Mouse (Mus musculus) myocyte (in vitro differentiated cells): Measurements from ENCODE around the gene Nfe2.

Experiments used
- CEBPB ChIP-seq: IDR thresholded peaks from 2 replicates; pipeline ENCODE4 v1.6.1; 2011; ENCODE audit warnings: mild to moderate bottlenecking, moderate library complexity; ENCODE audit not compliant: poor library complexity, insufficient read depth, severe bottlenecking
- E2F4 ChIP-seq: IDR thresholded peaks from one replicate; pipeline ENCODE4 v1.6.1; 2011; ENCODE audit warnings: mild to moderate bottlenecking, control low read depth, moderate library complexity; ENCODE audit not compliant: insufficient read depth
- MAX ChIP-seq: IDR thresholded peaks from one replicate; pipeline ENCODE4 v1.6.1; 2011; ENCODE audit warnings: low read depth, mild to moderate bottlenecking, control low read depth
- MYOD1 ChIP-seq, 3 experiments: IDR thresholded peaks; one replicate each; pipeline ENCODE4 v1.6.1; 2011; ENCODE audit warnings: control low read depth in 2 of 3, low read depth in 2 of 3, mild to moderate bottlenecking in 2 of 3, moderate library complexity in 1 of 3; ENCODE audit not compliant: insufficient read length in 2 of 3, control insufficient read depth in 1 of 3
- MYOG ChIP-seq, 3 experiments: IDR thresholded peaks; one replicate each; pipeline ENCODE4 v1.6.1; 2011; ENCODE audit warnings: control low read depth in 2 of 3, low read depth in 2 of 3, mild to moderate bottlenecking in 2 of 3; ENCODE audit not compliant: insufficient read length in 2 of 3, control insufficient read depth in 1 of 3, insufficient read depth in 1 of 3
- POLR2A ChIP-seq: IDR thresholded peaks from one replicate; pipeline ENCODE4 v1.6.1; 2011; ENCODE audit warnings: low read depth, mild to moderate bottlenecking, control low read depth, moderate library complexity; ENCODE audit not compliant: insufficient read length
- POLR2AphosphoS2 ChIP-seq: IDR thresholded peaks from one replicate; pipeline ENCODE4 v1.6.1; 2011; ENCODE audit warnings: low read depth, control low read depth; ENCODE audit not compliant: insufficient read length
- REST ChIP-seq: IDR thresholded peaks from one replicate; pipeline ENCODE4 v1.6.1; 2011; ENCODE audit warnings: mild to moderate bottlenecking, control low read depth, moderate library complexity; ENCODE audit not compliant: insufficient read depth, insufficient read length
- SRF ChIP-seq: IDR thresholded peaks from one replicate; pipeline ENCODE4 v1.6.1; 2011; ENCODE audit warnings: low read depth; ENCODE audit not compliant: control insufficient read depth, insufficient read length
- TCF12 ChIP-seq: IDR thresholded peaks from one replicate; pipeline ENCODE4 v1.6.1; 2011; ENCODE audit warnings: mild to moderate bottlenecking, control low read depth; ENCODE audit not compliant: poor library complexity, insufficient read depth, severe bottlenecking
- TCF3 ChIP-seq: IDR thresholded peaks from one replicate; pipeline ENCODE4 v1.6.1; 2011; ENCODE audit warnings: low read depth, control low read depth; ENCODE audit not compliant: insufficient read length
- USF1 ChIP-seq: IDR thresholded peaks from one replicate; pipeline ENCODE4 v1.6.1; 2011; ENCODE audit warnings: low read depth, mild to moderate bottlenecking, control low read depth, moderate library complexity

- TF ChIP-seq REST (no peak), POLR2AphosphoS2 (no peak), POLR2A (no peak), USF1 (no peak), MYOD1 (IDR thresholded peaks at IDR 0.05; ENCODE audit: control insufficient read depth in 1 of 3, insufficient read length in 2 of 3, low read depth in 2 of 3) (no peak), TCF3 (no peak), CEBPB (no peak), E2F4 (no peak), MAX (no peak), MYOG (IDR thresholded peaks at IDR 0.05; ENCODE audit: control insufficient read depth in 1 of 3, insufficient read depth in 1 of 3, insufficient read length in 2 of 3, low read depth in 2 of 3) (no peak), SRF (no peak), TCF12 (no peak)
Measured at GRCm38 (mm10) chr15:103281465-103282205, 23.4 kb upstream of the Nfe2 start.
